Comparison of ENCODE assay signal across 10 mouse cellular contexts in the genomic region with DNA sequence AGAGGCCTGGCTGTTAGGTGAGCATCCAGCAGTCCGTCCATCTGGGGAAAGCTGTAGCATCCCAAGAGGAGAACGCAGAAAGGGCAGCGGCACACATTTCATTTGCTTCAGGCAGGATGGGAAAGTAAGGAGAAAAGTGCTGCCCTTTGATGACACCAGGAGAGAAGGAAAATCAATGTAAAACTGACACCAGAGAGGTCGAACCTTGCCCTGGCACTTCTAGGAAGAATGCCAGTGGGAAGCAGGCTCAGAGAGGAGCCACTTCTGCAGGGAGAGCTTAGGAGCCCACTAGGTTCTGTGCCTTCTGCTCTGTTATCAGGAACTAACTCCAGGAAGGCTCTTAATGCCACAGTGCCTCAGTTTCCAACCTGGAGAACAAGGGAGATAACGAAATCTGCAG.
"Had no signal": no experiment of that assay in that cellular context is flagged by ENCODE, and none has a peak within 500 bp of the region (broad histone marks: within the 10 kb centered on the region; RNA-seq: fewer than 3 reads in every experiment).

No protein-coding gene starts in this region.

- H3K4me2 ChIP-seq: hindbrain, embryonic 15.5 days; limb, embryonic 12.5 days had no signal

- DNase-seq: liver; lung, adult 2 months; lung, postnatal 36 days; right cerebral cortex, postnatal 25 days; thymus, postnatal 36 days had no signal

- H3K36me3 ChIP-seq: hindbrain, embryonic 15.5 days; limb, embryonic 12.5 days had no signal

- H3K4me3 ChIP-seq: hindbrain, embryonic 15.5 days; limb, embryonic 12.5 days had no signal

- ATAC-seq: intestine, embryonic 16.5 days; lung, postnatal 0 days had no signal

- H3K9ac ChIP-seq: hindbrain, embryonic 15.5 days; limb, embryonic 12.5 days; liver, embryonic 14.5 days had no signal

- H3K27me3 ChIP-seq: hindbrain, embryonic 15.5 days had no signal

- H3K27ac ChIP-seq: hindbrain, embryonic 15.5 days; limb, embryonic 12.5 days; liver, embryonic 14.5 days had no signal

- H3K9me3 ChIP-seq: hindbrain, embryonic 15.5 days; limb, embryonic 12.5 days had no signal
